ENCODE assay signal across 21 mouse cellular contexts in genomic region chr16:29799250-29799649, GRCm38 (mm10).
DNase-seq lines count a peak whose midpoint lies in the region; ATAC-seq and TF ChIP-seq lines count a peak whose summit lies in the region.
"Had no signal": no experiment of that assay in that cellular context is flagged by ENCODE, and none has a peak within 500 bp of the region (broad histone marks: within the 10 kb centered on the region; RNA-seq: fewer than 3 reads in every experiment).

No protein-coding gene starts in this region.

- intact Hi-C loops in heart, postnatal 36 days (cut with DNase I): no loop called here

- no peak for TF ChIP-seq POLR2A in lung, adult 2 months (IDR thresholded peaks at IDR 0.05; ENCODE audit: borderline replicate concordance, extremely low read depth, low read depth, low read length)
- no peak for TF ChIP-seq POLR2A in small intestine, adult 2 months (IDR thresholded peaks at IDR 0.05; ENCODE audit: low read depth, low read length)

- H3K4me1 ChIP-seq in heart, embryonic 15.5 days (replicated peaks): peaks cover 3% of the 10 kb centered on the region; the same call in 1 of the 2 replicates
- H3K4me1 ChIP-seq in lung, adult 2 months (ENCODE audit: control insufficient read depth, insufficient read depth, low read length): peaks cover 11% of the 10 kb centered on the region
- peaks cover 15% of the 10 kb centered on the region; the same call in 1 of the 2 replicates for H3K4me1 ChIP-seq in small intestine, adult 2 months (ENCODE audit: control insufficient read depth, insufficient read depth, insufficient read length, low read length)
- H3K4me1 ChIP-seq: liver, embryonic 15.5 days had no signal

- H3K36me3 ChIP-seq in heart, embryonic 15.5 days: no peaks in the 10 kb centered on the region
- no peaks in the 10 kb centered on the region for H3K36me3 ChIP-seq in small intestine, adult 2 months (ENCODE audit: control insufficient read depth, insufficient read depth, low read length)
- H3K36me3 ChIP-seq: embryonic facial prominence, embryonic 15.5 days; forebrain, embryonic 12.5 days; limb, embryonic 13.5 days; liver, embryonic 15.5 days; midbrain, embryonic 10.5 days; neural tube, embryonic 15.5 days had no signal

- no peaks in the 10 kb centered on the region for H3K9me3 ChIP-seq in heart, embryonic 15.5 days (replicated peaks)
- H3K9me3 ChIP-seq: embryonic facial prominence, embryonic 15.5 days; forebrain, embryonic 12.5 days; limb, embryonic 13.5 days; liver, embryonic 15.5 days; midbrain, embryonic 10.5 days; neural tube, embryonic 15.5 days had no signal

- peak; percentile 31; the same call in 1 of the 2 replicates for ATAC-seq in heart, embryonic 15.5 days (replicated peaks; ENCODE audit: insufficient number of reproducible peaks, insufficient read depth, low FRiP score, low read depth)

- H3K9ac ChIP-seq in heart, embryonic 15.5 days: no peak overlapping the region
- H3K9ac ChIP-seq: embryonic facial prominence, embryonic 15.5 days; forebrain, embryonic 12.5 days; limb, embryonic 13.5 days; liver, embryonic 15.5 days; neural tube, embryonic 15.5 days had no signal

- 47% methylated on average over 3 of the region's 3 CpGs for WGBS in heart, embryonic 15.5 days
- 34% methylated on average over 3 of the region's 3 CpGs for WGBS in lung, adult 2 months
- WGBS in small intestine, adult 2 months: 16% methylated on average over 3 of the region's 3 CpGs

- no peak for TF ChIP-seq CTCF in lung, adult 2 months (IDR thresholded peaks at IDR 0.05; ENCODE audit: insufficient read depth, low read length)
- TF ChIP-seq CTCF in small intestine, adult 2 months (IDR thresholded peaks at IDR 0.05; ENCODE audit: extremely low read depth, insufficient read length, insufficient replicate concordance, low read depth, low read length): peak; percentile 9; the same call in 1 of the 2 replicates

- no peak for DNase-seq in heart, postnatal 36 days
- peak; percentile 32 for DNase-seq in 3T3-L1 (ENCODE audit: low read depth, low spot score)
- peak; percentile 24 for DNase-seq in lung, adult 2 months
- DNase-seq in gastrocnemius, postnatal 10 days: no peak
- no peak for DNase-seq in adipocyte (ENCODE audit: low spot score)
- DNase-seq: adrenal gland, postnatal 25 days; cerebellum, adult 9-10 months; gastrocnemius, adult 2 months; heart, adult 18-20 months; heart, postnatal 10 days; right cerebral cortex, postnatal 14 days; thymus, postnatal 14 days had no signal

- H3K27ac ChIP-seq in heart, embryonic 15.5 days: no peak overlapping the region
- no peak overlapping the region for H3K27ac ChIP-seq in small intestine, adult 2 months (ENCODE audit: insufficient read depth, low read depth, low read length)
- H3K27ac ChIP-seq: embryonic facial prominence, embryonic 15.5 days; forebrain, embryonic 12.5 days; gastrocnemius, adult 2 months; layer of hippocampus, adult 2 months; limb, embryonic 13.5 days; liver, embryonic 15.5 days; midbrain, embryonic 10.5 days; neural tube, embryonic 15.5 days had no signal

- no peak overlapping the region for H3K4me3 ChIP-seq in heart, embryonic 15.5 days
- no peak overlapping the region for H3K4me3 ChIP-seq in lung, adult 2 months (replicated peaks; ENCODE audit: extremely low read depth, low read depth, low read length)
- no peak overlapping the region for H3K4me3 ChIP-seq in small intestine, adult 2 months (ENCODE audit: low read depth, low read length)
- H3K4me3 ChIP-seq: embryonic facial prominence, embryonic 15.5 days; forebrain, embryonic 12.5 days; gastrocnemius, adult 2 months; layer of hippocampus, adult 2 months; limb, embryonic 13.5 days; liver, embryonic 15.5 days; midbrain, embryonic 10.5 days; neural tube, embryonic 15.5 days had no signal

- no peak overlapping the region for H3K4me2 ChIP-seq in heart, embryonic 15.5 days
- H3K4me2 ChIP-seq: embryonic facial prominence, embryonic 15.5 days; forebrain, embryonic 12.5 days; limb, embryonic 13.5 days; liver, embryonic 15.5 days; neural tube, embryonic 15.5 days had no signal

- peaks cover 24% of the 10 kb centered on the region for H3K27me3 ChIP-seq in heart, embryonic 15.5 days
- H3K27me3 ChIP-seq in small intestine, adult 2 months (ENCODE audit: control insufficient read depth, insufficient read depth, low read length): no peaks in the 10 kb centered on the region
- H3K27me3 ChIP-seq: limb, embryonic 13.5 days had no signal

Comparison
In these comparisons a context has a peak if more than half of its experiments do, and no peak if none do; other contexts are left out.
1. DNase-seq: peak in 3T3-L1 (single experiment) and lung, adult 2 months (single experiment); none in heart, postnatal 36 days (0 of 2), gastrocnemius, postnatal 10 days (single experiment) and adipocyte (single experiment).